Mouse (Mus musculus): ENCODE results near the gene Traf3ip3. TPM values are rescaled to one million over a fixed set of nuclear protein-coding genes. Genes with fewer than 3 reads are reported as not detected.
A peak's percentile ranks its signal among the peaks of the same experiment; 100 is the strongest.

The Traf3ip3 gene
- polyA plus RNA-seq, 1 experiment from 2014 or later: 1.2 TPM

DNA sequence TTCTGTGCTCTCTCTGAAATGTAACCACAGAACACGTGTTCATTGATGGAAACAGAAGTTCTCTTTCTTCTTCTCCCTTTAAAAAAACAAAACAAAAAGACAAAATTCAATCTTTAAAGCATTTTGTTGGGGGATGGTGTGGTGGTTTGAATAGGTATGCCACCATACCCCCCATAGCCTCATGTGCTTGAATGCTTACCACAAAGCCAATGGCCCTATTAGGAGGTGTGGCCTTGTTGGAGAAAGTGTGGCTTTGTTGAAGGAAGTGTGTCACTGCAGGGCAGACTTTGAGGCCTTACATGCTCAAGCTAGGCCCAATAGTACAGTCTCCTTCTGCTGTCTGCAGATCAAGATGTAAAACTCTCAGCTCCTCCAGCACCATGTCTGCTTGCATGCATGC, 55.1 kb downstream of the Traf3ip3 start:
- Histone ChIP-seq H3K9me3 (ENCODE audit: control insufficient read depth, low read length) (no peaks in the 10 kb centered on the region), H3K9ac (ENCODE audit: low read length) (no peak overlapping the region), H3K27me3 (ENCODE audit: control insufficient read depth, insufficient read depth, low read length) (no peaks in the 10 kb centered on the region), H3K27ac (replicated peaks; ENCODE audit: low read depth, low read length) (no peak overlapping the region), H3K4me2 (ENCODE audit: low read depth, severe bottlenecking) (no peak overlapping the region), H3K36me3 (ENCODE audit: control insufficient read depth, insufficient read depth, low read length) (no peaks in the 10 kb centered on the region), H3K4me3 (ENCODE audit: low read depth, low read length) (no peak overlapping the region), H3K4me1 (ENCODE audit: control insufficient read depth, insufficient read depth, low read length) (no peaks in the 10 kb centered on the region)
- DNase-seq (ENCODE audit: low spot score): no peak
- no peak for ATAC-seq (ENCODE audit: insufficient number of reproducible peaks, low FRiP score, low TSS enrichment, low read depth)
- WGBS: 86% methylated on average over 1 of the region's 1 CpGs

- WGBS: 70% methylated on average over 4 of the region's 4 CpGs
- Histone ChIP-seq H3K36me3 (ENCODE audit: control insufficient read depth, insufficient read depth, low read length) (no peaks in the 10 kb centered on the region), H3K27me3 (ENCODE audit: control insufficient read depth, insufficient read depth, low read length) (no peaks in the 10 kb centered on the region), H3K4me2 (ENCODE audit: low read depth, severe bottlenecking) (no peak overlapping the region), H3K9ac (ENCODE audit: low read length) (no peak overlapping the region), H3K4me1 (ENCODE audit: control insufficient read depth, insufficient read depth, low read length) (no peaks in the 10 kb centered on the region), H3K27ac (replicated peaks; ENCODE audit: low read depth, low read length) (no peak overlapping the region), H3K9me3 (ENCODE audit: control insufficient read depth, low read length) (no peaks in the 10 kb centered on the region), H3K4me3 (ENCODE audit: low read depth, low read length) (no peak overlapping the region)
- DNase-seq (ENCODE audit: low spot score) (no peak), ATAC-seq (ENCODE audit: insufficient number of reproducible peaks, low FRiP score, low TSS enrichment, low read depth) (no peak)
Observed at GRCm38 (mm10) chr1:193145101-193145500, 56.4 kb downstream of the Traf3ip3 start.

- H3K9me3 ChIP-seq (ENCODE audit: control insufficient read depth, low read length): no peaks in the 10 kb centered on the region
- H3K27ac ChIP-seq (replicated peaks; ENCODE audit: low read depth, low read length): no peak overlapping the region
- no peak for ATAC-seq (ENCODE audit: insufficient number of reproducible peaks, low FRiP score, low TSS enrichment, low read depth)
- H3K4me1 ChIP-seq (ENCODE audit: control insufficient read depth, insufficient read depth, low read length): no peaks in the 10 kb centered on the region
- no peak overlapping the region for H3K4me2 ChIP-seq (ENCODE audit: low read depth, severe bottlenecking)
- no peaks in the 10 kb centered on the region for H3K27me3 ChIP-seq (ENCODE audit: control insufficient read depth, insufficient read depth, low read length)
- H3K9ac ChIP-seq (ENCODE audit: low read length): no peak overlapping the region
- no peak overlapping the region for H3K4me3 ChIP-seq (ENCODE audit: low read depth, low read length)
- 85% methylated on average over 6 of the region's 6 CpGs for WGBS
- no peaks in the 10 kb centered on the region for H3K36me3 ChIP-seq (ENCODE audit: control insufficient read depth, insufficient read depth, low read length)
- DNase-seq (ENCODE audit: low spot score): no peak
Observed at GRCm38 (mm10) chr1:193144516-193144915, 57.0 kb downstream of the Traf3ip3 start.

- no peak for ATAC-seq (ENCODE audit: insufficient number of reproducible peaks, low FRiP score, low TSS enrichment, low read depth)
- Histone ChIP-seq H3K4me3 (ENCODE audit: low read depth, low read length) (no peak overlapping the region), H3K9ac (ENCODE audit: low read length) (no peak overlapping the region), H3K36me3 (ENCODE audit: control insufficient read depth, insufficient read depth, low read length) (no peaks in the 10 kb centered on the region), H3K27ac (replicated peaks; ENCODE audit: low read depth, low read length) (no peak overlapping the region), H3K27me3 (ENCODE audit: control insufficient read depth, insufficient read depth, low read length) (no peaks in the 10 kb centered on the region), H3K4me1 (ENCODE audit: control insufficient read depth, insufficient read depth, low read length) (no peaks in the 10 kb centered on the region), H3K9me3 (ENCODE audit: control insufficient read depth, low read length) (no peaks in the 10 kb centered on the region), H3K4me2 (ENCODE audit: low read depth, severe bottlenecking) (no peak overlapping the region)
- DNase-seq (ENCODE audit: low spot score): no peak
- WGBS: 86% methylated on average over 8 of the region's 8 CpGs
Observed at GRCm38 (mm10) chr1:193142517-193143062, 58.9 kb downstream of the Traf3ip3 start.

GRCm38 (mm10) chr1:193141118-193141517, 60.4 kb downstream of the Traf3ip3 start:
- H3K9ac ChIP-seq (ENCODE audit: low read length): no peak overlapping the region
- WGBS: 63% methylated on average over 7 of the region's 7 CpGs

GRCm38 (mm10) chr1:193138669-193139068, 62.8 kb downstream of the Traf3ip3 start:
- Histone ChIP-seq H3K9ac (ENCODE audit: low read length) (no peak overlapping the region), H3K27ac (replicated peaks; ENCODE audit: low read depth, low read length) (no peak overlapping the region), H3K27me3 (ENCODE audit: control insufficient read depth, insufficient read depth, low read length) (no peaks in the 10 kb centered on the region), H3K4me3 (ENCODE audit: low read depth, low read length) (no peak overlapping the region), H3K4me1 (ENCODE audit: control insufficient read depth, insufficient read depth, low read length) (no peaks in the 10 kb centered on the region), H3K4me2 (ENCODE audit: low read depth, severe bottlenecking) (no peak overlapping the region), H3K36me3 (ENCODE audit: control insufficient read depth, insufficient read depth, low read length) (no peaks in the 10 kb centered on the region), H3K9me3 (ENCODE audit: control insufficient read depth, low read length) (no peaks in the 10 kb centered on the region)
- ATAC-seq (ENCODE audit: insufficient number of reproducible peaks, low FRiP score, low TSS enrichment, low read depth): no peak
- no peak for DNase-seq (ENCODE audit: low spot score)
- WGBS: 64% methylated on average over 3 of the region's 3 CpGs

More at GRCm38 (mm10) chr1:193141118-193141517, 60.4 kb downstream of the Traf3ip3 start:
- no peaks in the 10 kb centered on the region for H3K9me3 ChIP-seq (ENCODE audit: control insufficient read depth, low read length)
- DNase-seq (ENCODE audit: low spot score): peak; percentile 35
- no peaks in the 10 kb centered on the region for H3K27me3 ChIP-seq (ENCODE audit: control insufficient read depth, insufficient read depth, low read length)
- no peaks in the 10 kb centered on the region for H3K4me1 ChIP-seq (ENCODE audit: control insufficient read depth, insufficient read depth, low read length)
- H3K36me3 ChIP-seq (ENCODE audit: control insufficient read depth, insufficient read depth, low read length): no peaks in the 10 kb centered on the region
- H3K27ac ChIP-seq (replicated peaks; ENCODE audit: low read depth, low read length): no peak overlapping the region
- no peak overlapping the region for H3K4me3 ChIP-seq (ENCODE audit: low read depth, low read length)
- no peak overlapping the region for H3K4me2 ChIP-seq (ENCODE audit: low read depth, severe bottlenecking)
- ATAC-seq (ENCODE audit: insufficient number of reproducible peaks, low FRiP score, low TSS enrichment, low read depth): no peak

DNA sequence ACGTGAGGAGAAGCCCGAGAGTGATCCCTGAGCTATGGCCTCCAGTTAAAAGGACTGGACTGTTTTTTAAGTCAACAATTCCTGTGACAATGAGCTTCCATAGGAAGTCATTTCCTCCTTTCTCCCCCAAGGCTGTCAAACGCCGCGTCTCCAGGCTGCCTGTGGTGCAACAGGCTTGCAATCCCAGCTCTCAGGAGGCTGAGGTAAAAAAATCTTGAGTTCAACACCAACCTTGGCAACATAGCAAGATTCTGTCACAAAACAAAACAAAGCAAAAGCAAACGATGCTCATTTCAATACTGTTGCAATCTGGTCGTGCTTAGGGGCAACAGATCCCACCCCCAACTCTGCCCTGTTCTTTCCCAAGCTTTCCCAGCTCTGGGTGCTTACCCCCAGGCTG, 63.4 kb downstream of the Traf3ip3 start:
- 50% methylated on average over 7 of the region's 7 CpGs for WGBS

DNA sequence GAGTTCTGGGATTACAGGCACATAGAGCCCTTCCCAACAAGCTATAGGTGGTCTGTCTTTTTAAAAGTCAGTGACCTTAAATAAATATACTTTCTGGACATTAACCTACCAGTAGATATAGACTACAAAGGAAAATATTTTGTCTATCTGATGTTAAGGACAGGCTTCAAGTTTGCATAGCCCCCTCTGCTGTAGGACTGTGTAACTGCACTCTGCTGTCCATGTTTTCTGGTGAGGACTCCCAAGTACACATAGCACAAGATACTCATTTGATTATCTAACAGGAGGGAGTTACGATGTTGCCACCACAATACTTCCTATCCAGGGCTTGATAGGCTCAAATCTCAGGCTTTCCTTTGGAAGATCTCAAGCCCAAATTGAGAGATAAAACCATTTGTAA, 67.8 kb downstream of the Traf3ip3 start:
- Histone ChIP-seq H3K4me3 (ENCODE audit: low read depth, low read length) (no peak overlapping the region), H3K4me2 (ENCODE audit: low read depth, severe bottlenecking) (no peak overlapping the region), H3K9me3 (ENCODE audit: control insufficient read depth, low read length) (no peaks in the 10 kb centered on the region), H3K27ac (replicated peaks; ENCODE audit: low read depth, low read length) (no peak overlapping the region), H3K36me3 (ENCODE audit: control insufficient read depth, insufficient read depth, low read length) (no peaks in the 10 kb centered on the region), H3K4me1 (ENCODE audit: control insufficient read depth, insufficient read depth, low read length) (peaks cover 5% of the 10 kb centered on the region; the same call in 1 of the 2 replicates), H3K9ac (ENCODE audit: low read length) (no peak overlapping the region), H3K27me3 (ENCODE audit: control insufficient read depth, insufficient read depth, low read length) (no peaks in the 10 kb centered on the region)
- DNase-seq (ENCODE audit: low spot score) (no peak), ATAC-seq (ENCODE audit: insufficient number of reproducible peaks, low FRiP score, low TSS enrichment, low read depth) (no peak)
- WGBS: 88% methylated on average over 1 of the region's 1 CpGs

More for the DNA sequence above, 63.4 kb downstream of the Traf3ip3 start:
- no peak overlapping the region for H3K27ac ChIP-seq (replicated peaks; ENCODE audit: low read depth, low read length)
- no peak overlapping the region for H3K9ac ChIP-seq (ENCODE audit: low read length)
- ATAC-seq (ENCODE audit: insufficient number of reproducible peaks, low FRiP score, low TSS enrichment, low read depth): no peak
- no peak overlapping the region for H3K4me2 ChIP-seq (ENCODE audit: low read depth, severe bottlenecking)
- DNase-seq (ENCODE audit: low spot score): no peak
- no peaks in the 10 kb centered on the region for H3K36me3 ChIP-seq (ENCODE audit: control insufficient read depth, insufficient read depth, low read length)
- H3K4me3 ChIP-seq (ENCODE audit: low read depth, low read length): no peak overlapping the region
- H3K9me3 ChIP-seq (ENCODE audit: control insufficient read depth, low read length): no peaks in the 10 kb centered on the region
- no peaks in the 10 kb centered on the region for H3K4me1 ChIP-seq (ENCODE audit: control insufficient read depth, insufficient read depth, low read length)
- no peaks in the 10 kb centered on the region for H3K27me3 ChIP-seq (ENCODE audit: control insufficient read depth, insufficient read depth, low read length)

DNA sequence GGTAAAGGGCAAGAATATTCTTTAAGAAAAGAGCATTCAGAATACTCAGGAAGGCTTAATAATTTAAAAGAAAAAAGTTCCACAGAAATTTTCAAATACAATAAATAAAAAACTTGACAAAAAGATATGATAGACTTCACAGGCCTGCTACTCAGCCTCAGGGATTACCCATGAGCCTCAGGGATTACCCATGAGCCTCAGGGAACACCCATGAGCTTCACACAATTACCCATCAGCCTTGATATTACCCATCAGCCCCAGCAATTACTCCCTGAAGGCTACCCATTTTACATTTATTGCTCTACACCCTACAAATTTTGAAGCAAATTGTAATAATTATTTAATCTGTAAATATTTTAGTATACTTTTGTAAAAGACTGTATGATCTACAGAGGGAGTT, 69.1 kb downstream of the Traf3ip3 start:
- H3K4me3 ChIP-seq (ENCODE audit: low read depth, low read length): no peak overlapping the region
- DNase-seq (ENCODE audit: low spot score): no peak
- H3K4me1 ChIP-seq (ENCODE audit: control insufficient read depth, insufficient read depth, low read length): peaks cover 5% of the 10 kb centered on the region; the same call in 1 of the 2 replicates
- peaks cover 6% of the 10 kb centered on the region; the same call in 1 of the 2 replicates for H3K36me3 ChIP-seq (ENCODE audit: control insufficient read depth, insufficient read depth, low read length)
- H3K9me3 ChIP-seq (ENCODE audit: control insufficient read depth, low read length): no peaks in the 10 kb centered on the region
- H3K9ac ChIP-seq (ENCODE audit: low read length): no peak overlapping the region
- no peak overlapping the region for H3K27ac ChIP-seq (replicated peaks; ENCODE audit: low read depth, low read length)
- no peaks in the 10 kb centered on the region for H3K27me3 ChIP-seq (ENCODE audit: control insufficient read depth, insufficient read depth, low read length)
- no peak for ATAC-seq (ENCODE audit: insufficient number of reproducible peaks, low FRiP score, low TSS enrichment, low read depth)
- H3K4me2 ChIP-seq (ENCODE audit: low read depth, severe bottlenecking): no peak overlapping the region
